Mouse (Mus musculus) MEL (cell line): ENCODE results near the gene Parp16. TPM values are rescaled to one million over a fixed set of nuclear protein-coding genes. Genes with fewer than 3 reads are reported as not detected.
"Not testable (repeated sequence)": the region's sequence is repeated elsewhere in the genome, so short reads cannot be mapped to it uniquely, and the experiment has no call there.

Experiments
- DNase-seq: peaks from one replicate; pipeline ENCODE4 v3.0.0; 2011; ENCODE audit warnings: low read depth, low spot score
- H3K27ac ChIP-seq: 2 replicates; pipeline ENCODE4 v1.5.1; 2012; ENCODE audit warnings: low read depth, mild to moderate bottlenecking, control low read depth, low read length, moderate library complexity; ENCODE audit not compliant: control insufficient read depth
- H3K27me3 ChIP-seq, 2 experiments: fragments of 150-350 bp in 1 of 2; sonication (generic) in 1 of 2; 2 replicates each; pipeline ENCODE4 v1.6.1; 2012; ENCODE audit warnings: low read length in 2 of 2, mild to moderate bottlenecking in 2 of 2, improper control_type of control experiment in 1 of 2, moderate library complexity in 1 of 2; ENCODE audit not compliant: insufficient read depth in 2 of 2, control insufficient read depth in 1 of 2
- H3K36me3 ChIP-seq, 2 experiments: 2 replicates each; pipeline ENCODE4 v1.6.1; 2012 to 2014; ENCODE audit warnings: low read length in 2 of 2, improper control_type of control experiment in 1 of 2, inconsistent platforms in 1 of 2, mild to moderate bottlenecking in 1 of 2; ENCODE audit not compliant: insufficient read depth in 2 of 2, control insufficient read depth in 1 of 2
- H3K4me1 ChIP-seq, 2 experiments: fragments of 150-350 bp in 1 of 2; sonication (generic) in 1 of 2; 2 replicates each; pipeline ENCODE4 v1.6.1; 2012; ENCODE audit warnings: low read length in 2 of 2, improper control_type of control experiment in 1 of 2, mild to moderate bottlenecking in 1 of 2; ENCODE audit not compliant: insufficient read depth in 2 of 2, control insufficient read depth in 1 of 2
- H3K4me3 ChIP-seq, 2 experiments: fragments of 150-350 bp in 1 of 2; sonication (generic) in 1 of 2; 2 replicates each; pipeline ENCODE4 v1.5.1; 2012; ENCODE audit warnings: low read depth in 2 of 2, low read length in 2 of 2, mild to moderate bottlenecking in 2 of 2, moderate library complexity in 2 of 2, control low read depth in 1 of 2, improper control_type of control experiment in 1 of 2; ENCODE audit not compliant: control insufficient read depth in 1 of 2, insufficient read depth in 1 of 2
- H3K79me2 ChIP-seq: 2 replicates; pipeline ENCODE4 v1.6.1; 2012; ENCODE audit warnings: mild to moderate bottlenecking, low read length, moderate library complexity; ENCODE audit not compliant: control insufficient read depth, poor library complexity, insufficient read depth
- H3K9ac ChIP-seq: 2 replicates; pipeline ENCODE4 v1.6.1; 2012; ENCODE audit warnings: low read depth, mild to moderate bottlenecking, control low read depth, low read length, moderate library complexity; ENCODE audit not compliant: control insufficient read depth, poor library complexity, severe bottlenecking
- H3K9me3 ChIP-seq: fragments of 150-350 bp; sonication (generic); replicated peaks from 2 replicates; pipeline ENCODE4 v1.6.1; 2012; ENCODE audit warnings: mild to moderate bottlenecking, low read length, improper control_type of control experiment, moderate library complexity; ENCODE audit not compliant: insufficient read depth
- BHLHE40 ChIP-seq: IDR thresholded peaks from 2 replicates; pipeline ENCODE4 v1.6.1; 2012; ENCODE audit warnings: low read depth, mild to moderate bottlenecking, inconsistent platforms, low read length, improper control_type of control experiment, borderline replicate concordance
- CHD1 ChIP-seq: IDR thresholded peaks from 2 replicates; pipeline ENCODE4 v1.6.1; 2012; ENCODE audit warnings: low read depth, mild to moderate bottlenecking, inconsistent platforms, low read length, improper control_type of control experiment
- CHD2 ChIP-seq: IDR thresholded peaks from 2 replicates; pipeline ENCODE4 v1.6.1; 2011; ENCODE audit warnings: low read length, improper control_type of control experiment
- E2F4 ChIP-seq: IDR thresholded peaks from 2 replicates; pipeline ENCODE4 v1.6.1; 2011; ENCODE audit warnings: low read depth, low read length, improper control_type of control experiment, borderline replicate concordance
- EP300 ChIP-seq, 2 experiments: IDR thresholded peaks; 2 replicates each; pipeline ENCODE4 v1.6.1; 2011; ENCODE audit warnings: improper control_type of control experiment in 2 of 2, low read length in 2 of 2, low read depth in 1 of 2, mild to moderate bottlenecking in 1 of 2
- ETS1 ChIP-seq: IDR thresholded peaks from 2 replicates; pipeline ENCODE4 v1.6.1; 2012; ENCODE audit warnings: low read depth, mild to moderate bottlenecking, inconsistent platforms, low read length, improper control_type of control experiment, moderate library complexity
- GABPA ChIP-seq: IDR thresholded peaks from 2 replicates; pipeline ENCODE4 v1.6.1; 2012; ENCODE audit warnings: low read depth, mild to moderate bottlenecking, inconsistent platforms, low read length, improper control_type of control experiment, moderate library complexity
- GATA1 ChIP-seq: IDR thresholded peaks from 2 replicates; pipeline ENCODE4 v1.6.1; 2011; ENCODE audit warnings: low read depth, low read length, improper control_type of control experiment
- HCFC1 ChIP-seq: IDR thresholded peaks from 2 replicates; pipeline ENCODE4 v1.6.1; 2012; ENCODE audit warnings: low read depth, mild to moderate bottlenecking, inconsistent platforms, low read length, improper control_type of control experiment, moderate library complexity
- JUND ChIP-seq: IDR thresholded peaks from 2 replicates; pipeline ENCODE4 v1.6.1; 2011; ENCODE audit warnings: low read depth, mild to moderate bottlenecking, improper control_type of control experiment, low read length
- KAT2A ChIP-seq: conservative IDR thresholded peaks from 2 replicates; pipeline ENCODE4 v1.6.1; 2012; ENCODE audit warnings: low read depth, low read length, improper control_type of control experiment, inconsistent platforms
- MEF2A ChIP-seq: IDR thresholded peaks from 2 replicates; pipeline ENCODE4 v1.6.1; 2014; ENCODE audit warnings: low read depth, mild to moderate bottlenecking, inconsistent platforms, low read length, improper control_type of control experiment; ENCODE audit not compliant: poor library complexity, insufficient replicate concordance, severe bottlenecking; ENCODE audit errors: extremely low read depth
- NELFE ChIP-seq: IDR thresholded peaks from 2 replicates; pipeline ENCODE4 v1.6.1; 2011; ENCODE audit warnings: low read depth, low read length, improper control_type of control experiment
- POLR2A ChIP-seq, 2 experiments: IDR thresholded peaks; 2 replicates each; pipeline ENCODE4 v1.6.1; 2011 to 2012; ENCODE audit warnings: low read length in 2 of 2, mild to moderate bottlenecking in 2 of 2, control low read depth in 1 of 2, improper control_type of control experiment in 1 of 2, low read depth in 1 of 2, moderate library complexity in 1 of 2; ENCODE audit not compliant: control insufficient read depth in 1 of 2, insufficient read depth in 1 of 2, poor library complexity in 1 of 2
- POLR2AphosphoS2 ChIP-seq: IDR thresholded peaks from 2 replicates; pipeline ENCODE4 v1.6.1; 2011; ENCODE audit warnings: low read length, improper control_type of control experiment
- POLR2AphosphoS5 ChIP-seq: IDR thresholded peaks from 2 replicates; pipeline ENCODE4 v1.6.1; 2012; ENCODE audit warnings: low read depth, borderline replicate concordance, mild to moderate bottlenecking, inconsistent platforms, low read length, moderate library complexity, mixed read lengths
- SIN3A ChIP-seq: IDR thresholded peaks from 2 replicates; pipeline ENCODE4 v1.6.1; 2012; ENCODE audit warnings: low read length, improper control_type of control experiment, inconsistent platforms
- TAL1 ChIP-seq: IDR thresholded peaks from 2 replicates; pipeline ENCODE4 v1.6.1; 2012; ENCODE audit warnings: mild to moderate bottlenecking, inconsistent platforms, low read length, moderate library complexity, mixed read lengths
- TCF12 ChIP-seq: IDR thresholded peaks from 2 replicates; pipeline ENCODE4 v1.6.1; 2014; ENCODE audit warnings: low read depth, mild to moderate bottlenecking, inconsistent platforms, low read length, improper control_type of control experiment, moderate library complexity
- UBTF ChIP-seq: IDR thresholded peaks from 2 replicates; pipeline ENCODE4 v1.6.1; 2012; ENCODE audit warnings: low read depth, mild to moderate bottlenecking, inconsistent platforms, low read length, improper control_type of control experiment, moderate library complexity, borderline replicate concordance; ENCODE audit not compliant: insufficient read depth
- USF2 ChIP-seq, 2 experiments: IDR thresholded peaks; 2 replicates each; pipeline ENCODE4 v1.6.1; 2011 to 2012; ENCODE audit warnings: improper control_type of control experiment in 2 of 2, low read length in 2 of 2, borderline replicate concordance in 1 of 2, inconsistent platforms in 1 of 2, low read depth in 1 of 2, mild to moderate bottlenecking in 1 of 2; ENCODE audit not compliant: insufficient read depth in 1 of 2
- ZC3H11A ChIP-seq: IDR thresholded peaks from 2 replicates; pipeline ENCODE4 v1.6.1; 2012; ENCODE audit warnings: low read depth, mild to moderate bottlenecking, inconsistent platforms, low read length, improper control_type of control experiment
- ZMIZ1 ChIP-seq: IDR thresholded peaks from 2 replicates; pipeline ENCODE4 v1.6.1; 2012; ENCODE audit warnings: low read depth, mild to moderate bottlenecking, inconsistent platforms, low read length, improper control_type of control experiment, moderate library complexity
- polyA plus RNA-seq, 2 experiments: library from polyadenylated mRNA; stranded (reverse) in 1 of 2; unstranded in 1 of 2; fragments of >175 nt in 1 of 2; fragments of >200 nt in 1 of 2; gene quantifications; 2 replicates each; pipeline versions ENCODE4 v1.2.1 to v1.2.4; 2012; ENCODE audit warnings: low replicate concordance in 2 of 2, low read depth in 1 of 2; ENCODE audit not compliant: insufficient read length in 2 of 2, insufficient read depth in 1 of 2, missing spikeins in 1 of 2
- total RNA-seq: library from RNA; depleted of rRNA; stranded (reverse); fragments of 300-350 nt; gene quantifications from 2 replicates; pipeline ENCODE4 v1.2.3, GENCODE M21; 2012

The Parp16 gene
- total and polyA plus RNA-seq, 3 experiments = 1.3 to 5.1 TPM; not detected in 1

- peak overlapping the region; percentile 39 for H3K9ac ChIP-seq
- H3K9me3 ChIP-seq = no peaks in the 10 kb centered on the region
- peak overlapping the region; percentile 61 for H3K27ac ChIP-seq
- peaks cover 9 to 28% of the 10 kb centered on the region in 2 experiments for H3K4me1 ChIP-seq
- H3K27me3 ChIP-seq = no peaks in the 10 kb centered on the region
- H3K4me3 ChIP-seq = no peak overlapping the region
- peaks cover 0 to 29% of the 10 kb centered on the region in 2 experiments; a peak in 2 of 4 replicates for H3K36me3 ChIP-seq
- peak; percentile 58 for DNase-seq
- H3K79me2 ChIP-seq = peaks cover 7% of the 10 kb centered on the region; the same call in 1 of the 2 replicates
- no peak for TF ChIP-seq USF2 (IDR thresholded peaks at IDR 0.05; ENCODE audit: borderline replicate concordance in 1 of 2, insufficient read depth in 1 of 2, low read depth in 1 of 2, low read length in 2 of 2)
- TF ChIP-seq CHD1 = no peak
- no peak for TF ChIP-seq BHLHE40
- no peak for TF ChIP-seq EP300 (IDR thresholded peaks at IDR 0.05; ENCODE audit: low read depth in 1 of 2, low read length in 2 of 2)
- TF ChIP-seq KAT2A = no peak
- no peak for TF ChIP-seq POLR2AphosphoS2
- TF ChIP-seq CHD2 = no peak
- no peak for TF ChIP-seq POLR2AphosphoS5
- TF ChIP-seq ZC3H11A = no peak
- TF ChIP-seq MEF2A = no peak
- no peak for TF ChIP-seq JUND
- no peak for TF ChIP-seq GABPA
- no peak for TF ChIP-seq UBTF
- no peak for TF ChIP-seq E2F4
- TF ChIP-seq, all 39 proteins: peak for 0
Measured at GRCm38 (mm10) chr9:65205049-65205815, 10.1 kb downstream of the Parp16 start.

GRCm38 (mm10) chr9:65207041-65207815 lies 12.1 kb downstream of the Parp16 start:
- Histone ChIP-seq H3K9ac (peak overlapping the region; percentile 94), H3K27ac (peak overlapping the region; percentile 89), H3K36me3 (peaks cover 0 to 27% of the 10 kb centered on the region in 2 experiments; a peak in 2 of 4 replicates), H3K4me3 (peak overlapping the region; percentile 62 to 79), H3K4me1 (peaks cover 10 to 29% of the 10 kb centered on the region in 2 experiments)
- not testable (repeated sequence) for H3K79me2 ChIP-seq, H3K9me3 ChIP-seq, H3K27me3 ChIP-seq
- peak; percentile 86 for DNase-seq
- TF ChIP-seq UBTF = 0 out of 2 replicates have a peak, but pooled peaks have one; percentile 10
- TF ChIP-seq GATA1 = peak; percentile 61
- TF ChIP-seq SIN3A = peak; percentile 50
- TF ChIP-seq NELFE = peak; percentile 36
- TF ChIP-seq ETS1 = peak; percentile 63; the same call in 1 of the 2 replicates
- peak; percentile 32 to 59; a peak in 3 of 4 replicates for TF ChIP-seq EP300 (IDR thresholded peaks at IDR 0.05; ENCODE audit: low read depth in 1 of 2, low read length in 2 of 2)
- peak; percentile 34; the same call in 1 of the 2 replicates for TF ChIP-seq HCFC1
- TF ChIP-seq TAL1 = peak; percentile 49
- TF ChIP-seq TCF12 = peak; percentile 72
- peak; percentile 58; the same call in 1 of the 2 replicates for TF ChIP-seq ZMIZ1
- TF ChIP-seq POLR2A (IDR thresholded peaks at IDR 0.05; ENCODE audit: control insufficient read depth in 1 of 2, insufficient read depth in 1 of 2, low read depth in 1 of 2, low read length in 2 of 2, poor library complexity in 1 of 2) = peak in 1 of 2 experiments; percentile 49; a peak in 2 of 4 replicates
- peak; percentile 36 for TF ChIP-seq CHD1
